Mouse (Mus musculus) liver, embryonic 13.5 days (tissue): ENCODE results near the gene Ddx41. TPM values are rescaled to one million over a fixed set of nuclear protein-coding genes. Genes with fewer than 3 reads are reported as not detected.
A peak's percentile ranks its signal among the peaks of the same experiment; 100 is the strongest.
"Not testable (repeated sequence)": the region's sequence is repeated elsewhere in the genome, so short reads cannot be mapped to it uniquely, and the experiment has no call there.

Experiments used
- ATAC-seq: fragments of 200-750 bp; cut with Nextera tagmentation; 2 replicates; pipeline ENCODE4 v1.8.0; 2017; ENCODE audit warnings: low read depth, mild to moderate bottlenecking, moderate number of reproducible peaks, moderate library complexity
- DNase-seq: peaks from one replicate; pipeline ENCODE4 v3.0.0; 2022
- H3K27ac ChIP-seq: fragments of 300-500 bp; sonication (generic); 2 replicates; pipeline ENCODE4 v1.5.1; 2015; ENCODE audit warnings: moderate library complexity, mild to moderate bottlenecking, inconsistent platforms
- H3K27me3 ChIP-seq: fragments of 300-500 bp; sonication (generic); 2 replicates; pipeline ENCODE4 v1.6.1; 2015; ENCODE audit warnings: mild to moderate bottlenecking, inconsistent platforms
- H3K36me3 ChIP-seq: fragments of 300-500 bp; sonication (generic); 2 replicates; pipeline ENCODE4 v1.6.1; 2015; ENCODE audit warnings: mild to moderate bottlenecking, inconsistent platforms
- H3K4me1 ChIP-seq: fragments of 300-500 bp; sonication (generic); replicated peaks from 2 replicates; pipeline ENCODE4 v1.6.1; 2015; ENCODE audit warnings: inconsistent platforms
- H3K4me2 ChIP-seq: fragments of 300-500 bp; sonication (generic); 2 replicates; pipeline ENCODE4 v1.6.1; 2015; ENCODE audit warnings: inconsistent platforms, mild to moderate bottlenecking, moderate library complexity
- H3K4me3 ChIP-seq: fragments of 300-500 bp; sonication (generic); replicated peaks from 2 replicates; pipeline ENCODE4 v1.5.1; 2015; ENCODE audit warnings: mild to moderate bottlenecking, inconsistent platforms
- H3K9ac ChIP-seq: fragments of 300-500 bp; sonication (generic); 2 replicates; pipeline ENCODE4 v1.6.1; 2015; ENCODE audit warnings: mild to moderate bottlenecking, inconsistent platforms
- H3K9me3 ChIP-seq: fragments of 300-500 bp; sonication (generic); replicated peaks from 2 replicates; pipeline ENCODE4 v1.6.1; 2016; ENCODE audit warnings: inconsistent platforms
- WGBS: fragments of 180-500 bp; shearing (Covaris S2); methylation state at CpG from one replicate; pipeline ENCODE4 v1.1.7; 2015; ENCODE audit not compliant: insufficient replicate concordance; 5-methylcytosine and 5-hydroxymethylcytosine counted together
- polyA plus RNA-seq: library from polyadenylated mRNA; unstranded; fragments of >200 nt; fragmentation: Nextera tagmentation; extraction: Ambion mirVana; gene quantifications from 2 replicates; pipeline ENCODE4 v1.2.1, GENCODE M21; 2015

The Ddx41 gene
- polyA plus RNA-seq, 1 experiment from 2014 or later: 31.7 TPM

GRCm38 (mm10) chr13:55568524-55568923 is 32.1 kb upstream of the Ddx41 start:
- not testable (repeated sequence) for ATAC-seq, H3K9ac ChIP-seq, H3K9me3 ChIP-seq, DNase-seq, H3K27ac ChIP-seq, H3K4me2 ChIP-seq, H3K27me3 ChIP-seq, H3K4me3 ChIP-seq
- Histone ChIP-seq H3K36me3 (peaks cover 14% of the 10 kb centered on the region), H3K4me1 (peaks cover 33% of the 10 kb centered on the region)
- WGBS: 81% methylated on average over 4 of the region's 4 CpGs

GRCm38 (mm10) chr13:55567949-55568348 is 31.5 kb upstream of the Ddx41 start:
- Histone ChIP-seq H3K9me3 (no peaks in the 10 kb centered on the region), H3K36me3 (peaks cover 14% of the 10 kb centered on the region), H3K4me2 (no peak overlapping the region), H3K4me3 (no peak overlapping the region), H3K9ac (no peak overlapping the region), H3K4me1 (peaks cover 33% of the 10 kb centered on the region), H3K27ac (no peak overlapping the region), H3K27me3 (no peaks in the 10 kb centered on the region)
- no peak for DNase-seq
- no peak for ATAC-seq
- 78% methylated on average over 2 of the region's 2 CpGs for WGBS

GRCm38 (mm10) chr13:55567001-55567400 is 30.5 kb upstream of the Ddx41 start:
- no peaks in the 10 kb centered on the region for H3K27me3 ChIP-seq
- no peaks in the 10 kb centered on the region for H3K9me3 ChIP-seq
- H3K4me3 ChIP-seq: no peak overlapping the region
- H3K9ac ChIP-seq: no peak overlapping the region
- H3K36me3 ChIP-seq: peaks cover 14% of the 10 kb centered on the region
- 80% methylated on average over 6 of the region's 6 CpGs for WGBS
- no peak overlapping the region for H3K27ac ChIP-seq
- H3K4me2 ChIP-seq: no peak overlapping the region
- H3K4me1 ChIP-seq: peaks cover 28% of the 10 kb centered on the region
- DNase-seq (no peak), ATAC-seq (no peak)

GRCm38 (mm10) chr13:55563266-55563879 is 26.9 kb upstream of the Ddx41 start:
- Histone ChIP-seq H3K9ac (no peak overlapping the region), H3K36me3 (peaks cover 20% of the 10 kb centered on the region), H3K4me2 (no peak overlapping the region), H3K4me1 (0 out of 2 replicates have a peak, but pooled peaks cover 6% of the 10 kb centered on the region), H3K9me3 (no peaks in the 10 kb centered on the region), H3K27ac (no peak overlapping the region), H3K4me3 (no peak overlapping the region), H3K27me3 (no peaks in the 10 kb centered on the region)
- DNase-seq: no peak
- 78% methylated on average over 7 of the region's 7 CpGs for WGBS
- ATAC-seq: no peak

GRCm38 (mm10) chr13:55557499-55557898 is 21.0 kb upstream of the Ddx41 start:
- no peak overlapping the region for H3K4me2 ChIP-seq
- H3K27me3 ChIP-seq: no peaks in the 10 kb centered on the region
- no peak for ATAC-seq
- no peak overlapping the region for H3K4me3 ChIP-seq
- no peaks in the 10 kb centered on the region for H3K4me1 ChIP-seq
- DNase-seq: no peak
- H3K36me3 ChIP-seq: peaks cover 44% of the 10 kb centered on the region
- no peaks in the 10 kb centered on the region for H3K9me3 ChIP-seq
- no peak overlapping the region for H3K27ac ChIP-seq
- 84% methylated on average over 6 of the region's 6 CpGs for WGBS
- no peak overlapping the region for H3K9ac ChIP-seq

- Histone ChIP-seq H3K36me3 (peaks cover 51% of the 10 kb centered on the region), H3K9ac (no peak overlapping the region), H3K4me1 (no peaks in the 10 kb centered on the region), H3K4me2 (no peak overlapping the region), H3K4me3 (no peak overlapping the region), H3K27me3 (no peaks in the 10 kb centered on the region), H3K27ac (no peak overlapping the region), H3K9me3 (no peaks in the 10 kb centered on the region)
- 84% methylated on average over 9 of the region's 9 CpGs for WGBS
- ATAC-seq (no peak), DNase-seq (no peak)
Measured at GRCm38 (mm10) chr13:55555921-55556320, 19.5 kb upstream of the Ddx41 start.

- H3K36me3 ChIP-seq: peaks cover 83% of the 10 kb centered on the region
- no peak for DNase-seq
- WGBS: 88% methylated on average over 15 of the region's 15 CpGs
Measured at GRCm38 (mm10) chr13:55549061-55549460, 12.6 kb upstream of the Ddx41 start.

GRCm38 (mm10) chr13:55548426-55548825 is 12.0 kb upstream of the Ddx41 start:
- WGBS: 65% methylated on average over 5 of the region's 5 CpGs
- Histone ChIP-seq H3K9ac (no peak overlapping the region), H3K4me3 (no peak overlapping the region), H3K36me3 (peaks cover 83% of the 10 kb centered on the region), H3K27ac (no peak overlapping the region), H3K4me2 (no peak overlapping the region), H3K4me1 (peaks cover 25% of the 10 kb centered on the region), H3K27me3 (no peaks in the 10 kb centered on the region), H3K9me3 (no peaks in the 10 kb centered on the region)
- no peak for DNase-seq
- ATAC-seq: no peak

More at GRCm38 (mm10) chr13:55549061-55549460, 12.6 kb upstream of the Ddx41 start:
- H3K9me3 ChIP-seq: no peaks in the 10 kb centered on the region
- H3K4me1 ChIP-seq: peaks cover 23% of the 10 kb centered on the region
- ATAC-seq: no peak
- no peak overlapping the region for H3K27ac ChIP-seq
- H3K4me2 ChIP-seq: no peak overlapping the region
- H3K9ac ChIP-seq: no peak overlapping the region
- H3K4me3 ChIP-seq: no peak overlapping the region
- H3K27me3 ChIP-seq: no peaks in the 10 kb centered on the region

GRCm38 (mm10) chr13:55547916-55548315 is 11.5 kb upstream of the Ddx41 start:
- ATAC-seq (no peak), DNase-seq (no peak)
- Histone ChIP-seq H3K27ac (no peak overlapping the region), H3K9ac (no peak overlapping the region), H3K9me3 (no peaks in the 10 kb centered on the region), H3K36me3 (peaks cover 83% of the 10 kb centered on the region), H3K4me3 (no peak overlapping the region), H3K27me3 (no peaks in the 10 kb centered on the region), H3K4me1 (peaks cover 25% of the 10 kb centered on the region), H3K4me2 (no peak overlapping the region)
- WGBS: 79% methylated on average over 2 of the region's 2 CpGs

GRCm38 (mm10) chr13:55544792-55545191 is 8.3 kb upstream of the Ddx41 start:
- DNase-seq: peak; percentile 53
- Histone ChIP-seq H3K36me3 (peaks cover 89% of the 10 kb centered on the region), H3K27ac (peak overlapping the region; percentile 60), H3K4me1 (peaks cover 40% of the 10 kb centered on the region), H3K4me2 (peak overlapping the region; percentile 25), H3K4me3 (no peak overlapping the region), H3K9ac (peak overlapping the region; percentile 31; the same call in 1 of the 2 replicates), H3K27me3 (no peaks in the 10 kb centered on the region), H3K9me3 (no peaks in the 10 kb centered on the region)
- peak; percentile 95 for ATAC-seq
- WGBS: 31% methylated on average over 6 of the region's 6 CpGs

GRCm38 (mm10) chr13:55543447-55543846 is 7.0 kb upstream of the Ddx41 start:
- no peak for DNase-seq
- no peak for ATAC-seq
- H3K4me3 ChIP-seq: no peak overlapping the region
- H3K4me1 ChIP-seq: peaks cover 40% of the 10 kb centered on the region
- H3K27ac ChIP-seq: no peak overlapping the region
- H3K27me3 ChIP-seq: no peaks in the 10 kb centered on the region
- H3K9me3 ChIP-seq: no peaks in the 10 kb centered on the region
- no peak overlapping the region for H3K9ac ChIP-seq
- no peak overlapping the region for H3K4me2 ChIP-seq
- H3K36me3 ChIP-seq: peaks cover 92% of the 10 kb centered on the region
- 82% methylated on average over 8 of the region's 8 CpGs for WGBS

- Histone ChIP-seq H3K9ac (no peak overlapping the region), H3K4me1 (peaks cover 40% of the 10 kb centered on the region), H3K9me3 (no peaks in the 10 kb centered on the region), H3K4me3 (no peak overlapping the region), H3K4me2 (no peak overlapping the region), H3K36me3 (peaks cover 87% of the 10 kb centered on the region), H3K27ac (no peak overlapping the region), H3K27me3 (no peaks in the 10 kb centered on the region)
- no peak for DNase-seq
- no peak for ATAC-seq
- WGBS: 89% methylated on average over 4 of the region's 4 CpGs
Measured at GRCm38 (mm10) chr13:55542891-55543290, 6.4 kb upstream of the Ddx41 start.
